Mouse (Mus musculus): ENCODE results near the gene Atrnl1.

- TF ChIP-seq GATA1 (IDR thresholded peaks at IDR 0.05; ENCODE audit: borderline replicate concordance, low read length) (no peak), FLI1 (IDR thresholded peaks at IDR 0.05; ENCODE audit: low read length) (no peak)
Observed at GRCm38 (mm10) chr19:57838546-57838945, 227.7 kb downstream of the Atrnl1 start.

All from megakaryocyte, embryonic 14.5 days (primary cell).